Mouse (Mus musculus) gastrocnemius, postnatal 36 days (tissue): Measurements from ENCODE around the gene Pbld1. TPM values are rescaled to one million over a fixed set of nuclear protein-coding genes. Genes with fewer than 3 reads are reported as not detected.

Experiments used
- DNase-seq, 2 experiments: peaks; one replicate each; pipeline ENCODE4 v3.0.0; 2022
- intact Hi-C: fragments of 180-260 bp; cut with DNase I; formaldehyde crosslinking; loops from one replicate; pipeline ENCODE4 v1.15.1; 2025
- total RNA-seq, 2 experiments: library from RNA; stranded (reverse); gene quantifications; 2 replicates each; pipeline ENCODE4 v1.2.3; 2021

Gene Pbld1
- total RNA-seq, 2 experiments from 2014 or later, result 0.32 to 0.89 TPM

- intact Hi-C loops, result no loop called here
- DNase-seq, result no peak
These were observed 30.0 kb downstream of the Pbld1 start for GRCm38 (mm10) chr10:63089758-63090571.

- no peak for DNase-seq
- intact Hi-C loops, result no loop called here
These were observed 32.0 kb downstream of the Pbld1 start for GRCm38 (mm10) chr10:63091915-63092314.

DNA sequence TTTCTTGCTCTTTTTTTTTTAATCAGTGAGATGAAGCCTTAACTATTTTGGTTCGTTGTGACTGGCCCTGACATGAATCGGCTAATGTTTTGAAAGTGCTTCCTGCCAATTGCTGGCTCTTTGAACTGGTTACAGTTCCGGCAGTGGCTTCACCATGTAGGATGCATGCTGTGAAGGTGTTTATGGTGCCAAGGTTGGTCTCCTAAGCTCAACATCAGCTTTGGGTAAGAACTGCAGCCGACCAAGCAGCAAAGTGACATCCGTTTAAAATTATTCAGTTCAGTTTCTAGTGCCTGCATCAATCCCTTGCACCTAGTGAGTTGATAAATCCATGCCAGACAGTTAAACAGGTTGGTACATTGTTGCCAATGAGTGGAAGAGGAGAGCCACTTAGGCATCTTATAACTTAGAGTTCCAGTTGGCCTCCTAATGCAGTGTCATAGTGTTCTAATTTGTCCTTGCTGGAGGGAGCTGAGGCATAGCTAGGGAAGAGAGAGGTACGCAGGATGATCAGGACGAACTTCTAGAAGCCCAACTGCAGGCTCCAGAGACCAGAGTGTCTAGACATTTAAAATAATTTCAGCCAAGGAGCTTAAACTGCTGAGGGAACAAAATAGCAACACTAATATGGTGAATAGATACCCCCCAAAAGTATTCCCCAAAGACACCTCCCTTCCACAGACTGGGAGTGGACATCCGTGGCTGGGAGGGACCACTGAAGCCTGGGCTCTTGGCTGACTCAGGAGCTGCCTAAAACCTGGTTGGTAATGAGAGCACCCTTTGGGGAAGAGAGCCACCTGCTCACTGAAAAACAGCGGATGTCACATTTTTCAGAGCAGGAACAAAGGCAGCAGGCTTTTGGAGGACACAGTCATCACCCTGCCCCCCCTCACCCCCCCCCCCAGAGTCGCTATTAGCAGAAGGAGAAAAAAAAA lies 32.9 kb downstream of the Pbld1 start:
- intact Hi-C loops, result no loop called here

DNA sequence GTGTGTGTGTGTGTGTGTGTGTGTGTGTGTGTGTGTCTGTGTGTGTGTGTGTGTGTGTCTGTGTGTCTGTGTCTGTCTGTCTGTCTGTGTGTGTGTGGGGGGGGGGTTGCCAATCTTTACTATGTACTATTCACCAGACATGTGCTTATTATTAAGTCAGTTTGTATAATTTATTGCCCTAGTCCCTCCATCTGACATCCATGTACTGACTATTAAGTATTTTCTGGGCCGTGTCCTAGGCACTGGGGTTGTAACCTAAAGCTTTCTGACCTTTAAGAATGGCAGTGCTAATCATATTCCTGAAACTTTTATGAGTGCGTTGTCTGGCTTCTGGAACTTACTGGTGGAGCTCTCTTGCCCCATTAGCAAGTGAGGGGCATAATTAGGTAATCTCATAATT lies 36.8 kb downstream of the Pbld1 start:
- no peak for DNase-seq
- intact Hi-C loops, result no loop called here

More for the DNA sequence above, 32.9 kb downstream of the Pbld1 start:
- no peak for DNase-seq

DNA sequence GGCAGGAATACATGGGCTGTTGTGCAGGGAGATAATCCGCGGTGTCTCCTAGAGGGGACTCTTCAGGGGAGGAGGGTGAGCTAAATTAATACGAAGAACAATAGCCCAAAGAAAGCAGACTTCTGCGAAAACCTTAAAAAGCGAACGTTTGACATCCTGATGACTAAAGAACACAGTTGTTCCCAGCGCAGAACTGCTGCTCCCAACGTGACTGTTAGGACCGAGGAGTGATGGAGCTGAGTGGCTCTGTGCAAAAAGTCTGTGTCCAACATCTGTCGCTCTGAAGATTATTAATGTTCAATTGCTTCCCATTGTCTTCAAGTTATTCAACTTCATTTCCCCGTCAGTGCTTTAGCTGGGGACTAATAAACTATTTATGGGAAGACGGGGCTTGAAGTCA lies 38.2 kb downstream of the Pbld1 start:
- no peak for DNase-seq

GRCm38 (mm10) chr10:63099521-63099920 lies 39.6 kb downstream of the Pbld1 start, which contains the start of gene Atoh7:
Atoh7 (plus strand) TSS chr10:63099651.
- DNase-seq, result no peak
- intact Hi-C loops, result no loop called here

More for the DNA sequence above, 38.2 kb downstream of the Pbld1 start:
- intact Hi-C loops, result no loop called here

- peak; percentile 12 to 17 for DNase-seq
- intact Hi-C loops, result no loop called here
These were observed 40.1 kb downstream of the Pbld1 start for GRCm38 (mm10) chr10:63099941-63100562.

DNA sequence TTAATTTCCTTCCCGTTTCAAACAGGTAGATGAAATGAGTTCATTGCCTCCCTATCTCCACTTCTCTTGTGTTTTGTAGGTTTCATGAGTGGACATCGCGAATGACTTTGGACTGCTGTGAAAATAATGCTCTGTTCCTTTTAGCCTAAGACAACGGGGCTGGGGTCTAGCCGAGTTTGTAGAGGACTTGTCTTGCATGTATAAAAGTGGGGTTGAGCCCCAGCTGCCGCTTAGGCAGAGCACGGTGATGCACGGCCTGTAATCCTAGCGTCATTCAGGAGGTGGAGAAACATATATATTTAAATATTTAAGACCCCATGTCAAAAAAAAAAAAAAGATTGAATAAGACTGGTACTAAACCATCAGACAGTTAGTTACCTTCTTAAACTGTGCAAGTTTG lies 40.7 kb downstream of the Pbld1 start:
- no peak for DNase-seq
- intact Hi-C loops, result no loop called here

GRCm38 (mm10) chr10:63113027-63113604 lies 53.2 kb downstream of the Pbld1 start:
- intact Hi-C loops, result no loop called here
- no peak for DNase-seq

GRCm38 (mm10) chr10:63113716-63114360 lies 53.9 kb downstream of the Pbld1 start:
- DNase-seq, result no peak
- intact Hi-C loops, result no loop called here

- no peak for DNase-seq
- intact Hi-C loops, result no loop called here
These were observed 55.9 kb downstream of the Pbld1 start for GRCm38 (mm10) chr10:63115881-63116280.

GRCm38 (mm10) chr10:63116376-63116775 lies 56.4 kb downstream of the Pbld1 start:
- no peak for DNase-seq

GRCm38 (mm10) chr10:63117583-63117982 lies 57.6 kb downstream of the Pbld1 start:
- intact Hi-C loops, result no loop called here
- DNase-seq, result no peak

More at GRCm38 (mm10) chr10:63116376-63116775, 56.4 kb downstream of the Pbld1 start:
- intact Hi-C loops, result no loop called here

GRCm38 (mm10) chr10:63119916-63120315 lies 60.0 kb downstream of the Pbld1 start:
- intact Hi-C loops, result no loop called here
- no peak for DNase-seq

GRCm38 (mm10) chr10:63121961-63122360 lies 62.0 kb downstream of the Pbld1 start:
- intact Hi-C loops, result no loop called here
- no peak for DNase-seq

GRCm38 (mm10) chr10:63122516-63122915 lies 62.6 kb downstream of the Pbld1 start:
- intact Hi-C loops, result no loop called here
- no peak for DNase-seq

GRCm38 (mm10) chr10:63123141-63123540 lies 63.2 kb downstream of the Pbld1 start:
- no peak for DNase-seq
- intact Hi-C loops, result no loop called here

DNA sequence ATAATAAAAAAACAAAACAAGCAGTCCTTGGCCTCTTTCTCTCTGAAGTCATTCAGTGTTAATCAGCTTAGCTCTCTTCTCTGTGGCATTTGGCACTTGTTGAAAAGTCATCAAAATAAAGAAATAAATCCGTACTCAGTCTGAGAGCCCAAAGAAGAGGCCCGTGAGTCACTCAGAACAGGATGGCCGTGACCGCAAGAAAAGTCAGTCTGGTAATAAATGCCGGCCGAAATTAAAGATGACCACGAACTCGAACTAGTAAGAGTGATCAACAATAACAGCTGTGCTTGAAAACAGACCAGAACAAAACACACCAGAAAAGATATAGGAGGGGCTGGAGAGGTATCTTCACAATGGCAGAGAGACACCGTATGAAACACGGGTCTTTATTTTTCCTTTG lies 64.1 kb downstream of the Pbld1 start:
- intact Hi-C loops, result no loop called here
- DNase-seq, result no peak

GRCm38 (mm10) chr10:63125343-63125742 lies 65.4 kb downstream of the Pbld1 start:
- intact Hi-C loops, result no loop called here
- DNase-seq, result no peak

DNA sequence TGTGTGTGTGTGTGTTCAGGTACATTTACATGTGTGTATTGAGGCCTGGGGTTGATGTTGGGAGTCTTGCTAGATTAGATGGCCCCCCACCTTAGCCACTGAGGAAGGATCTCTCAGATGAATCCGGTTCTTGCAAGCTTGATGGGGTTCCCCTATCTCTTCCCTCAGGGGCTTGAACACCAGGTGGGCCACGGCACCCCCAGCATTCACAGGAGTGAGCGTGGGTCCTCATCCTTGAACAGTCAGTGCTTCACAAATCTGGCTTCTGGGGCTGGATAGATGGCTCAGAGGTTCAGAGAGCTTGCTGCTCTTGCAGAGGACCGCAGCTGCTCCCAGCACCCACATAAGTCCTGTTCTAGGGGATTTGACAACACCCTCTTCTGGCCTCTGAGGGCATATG lies 66.2 kb downstream of the Pbld1 start:
- intact Hi-C loops, result no loop called here
- no peak for DNase-seq
